Mouse (Mus musculus) adrenal gland, postnatal 10 days (tissue): ENCODE data around the gene Tmem131. TPM values are rescaled to one million over a fixed set of nuclear protein-coding genes. Genes with fewer than 3 reads are reported as not detected.
"Not testable (repeated sequence)": the region's sequence is repeated elsewhere in the genome, so short reads cannot be mapped to it uniquely, and the experiment has no call there.

Source experiments
- DNase-seq: peaks from one replicate; pipeline ENCODE4 v3.0.0; 2021; ENCODE audit warnings: mixed read lengths
- total RNA-seq, 2 experiments: library from RNA; stranded (reverse); gene quantifications; 2 replicates each; pipeline ENCODE4 v1.2.3; 2021

Tmem131 gene
- total RNA-seq, 2 experiments from 2014 or later, result 39.3 to 48.0 TPM

- DNase-seq, result no peak
Measured at GRCm38 (mm10) chr1:36919728-36920127, 23.7 kb downstream of the Tmem131 start.

- DNase-seq, result no peak
Measured at GRCm38 (mm10) chr1:36917423-36917822, 26.0 kb downstream of the Tmem131 start.

- no peak for DNase-seq
Measured at GRCm38 (mm10) chr1:36915200-36915580, 28.3 kb downstream of the Tmem131 start.

GRCm38 (mm10) chr1:36914455-36915199 is 28.8 kb downstream of the Tmem131 start:
- peak; percentile 50 for DNase-seq

GRCm38 (mm10) chr1:36913806-36914205 is 29.7 kb downstream of the Tmem131 start:
- DNase-seq, result no peak

- DNase-seq, result no peak
Measured at GRCm38 (mm10) chr1:36912239-36912638, 31.2 kb downstream of the Tmem131 start.

- DNase-seq, result no peak
Measured at GRCm38 (mm10) chr1:36911603-36912002, 31.9 kb downstream of the Tmem131 start.

GRCm38 (mm10) chr1:36910397-36910796 is 33.1 kb downstream of the Tmem131 start:
- DNase-seq, result no peak

- not testable (repeated sequence) for DNase-seq
Measured at GRCm38 (mm10) chr1:36909965-36910364, 33.5 kb downstream of the Tmem131 start.

GRCm38 (mm10) chr1:36905216-36905615 is 38.2 kb downstream of the Tmem131 start:
- DNase-seq, result no peak

- DNase-seq, result no peak
Measured at GRCm38 (mm10) chr1:36904489-36904888, 39.0 kb downstream of the Tmem131 start.

GRCm38 (mm10) chr1:36904084-36904451 is 39.4 kb downstream of the Tmem131 start:
- no peak for DNase-seq

- peak; percentile 34 for DNase-seq
Measured at GRCm38 (mm10) chr1:36903376-36904083, 39.9 kb downstream of the Tmem131 start.

- peak; percentile 28 for DNase-seq
Measured at GRCm38 (mm10) chr1:36902533-36903315, 40.7 kb downstream of the Tmem131 start.

- no peak for DNase-seq
Measured at GRCm38 (mm10) chr1:36899622-36900021, 43.8 kb downstream of the Tmem131 start.

- DNase-seq, result no peak
Measured at GRCm38 (mm10) chr1:36896423-36896822, 47.0 kb downstream of the Tmem131 start.

- DNase-seq, result no peak
Measured at GRCm38 (mm10) chr1:36895452-36895851, 48.0 kb downstream of the Tmem131 start.

- DNase-seq, result no peak
Measured at GRCm38 (mm10) chr1:36894136-36894535, 49.3 kb downstream of the Tmem131 start.

- DNase-seq, result not testable (repeated sequence)
Measured at GRCm38 (mm10) chr1:36893720-36894119, 49.7 kb downstream of the Tmem131 start.

GRCm38 (mm10) chr1:36893146-36893545 is 50.3 kb downstream of the Tmem131 start:
- DNase-seq, result peak; percentile 46

GRCm38 (mm10) chr1:36892461-36892860 is 51.0 kb downstream of the Tmem131 start:
- no peak for DNase-seq

- DNase-seq, result no peak
Measured at GRCm38 (mm10) chr1:36889016-36889415, 54.5 kb downstream of the Tmem131 start.

GRCm38 (mm10) chr1:36887172-36887571 is 56.3 kb downstream of the Tmem131 start:
- no peak for DNase-seq
